Mouse (Mus musculus): Measurements from ENCODE around the gene Tomm20.

DNA sequence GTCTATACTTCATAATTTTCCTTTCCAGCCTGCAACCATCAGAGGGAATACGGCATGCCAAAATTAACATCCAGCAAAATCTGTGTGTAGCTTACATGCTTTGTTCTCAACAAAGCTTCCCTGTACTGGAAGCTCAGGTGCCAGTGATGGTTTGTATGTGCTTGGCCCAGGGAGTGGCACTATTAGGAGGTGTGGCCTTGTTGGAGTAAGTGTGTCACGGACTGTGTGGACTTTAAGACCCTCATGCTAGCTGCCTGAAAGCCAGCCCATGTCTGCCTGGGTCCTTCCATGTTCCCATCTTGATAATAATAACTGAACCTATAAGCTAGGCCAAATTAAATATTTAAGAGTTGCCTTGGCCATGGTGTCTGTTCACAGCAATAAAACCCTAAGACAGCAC is 10.3 kb downstream of the Tomm20 start:
- TF ChIP-seq CTCF (IDR thresholded peaks at IDR 0.05; ENCODE audit: low read depth, low read length) (no peak), POLR2A (IDR thresholded peaks at IDR 0.05; ENCODE audit: extremely low read depth, insufficient read depth, low read length) (no peak)
